Mouse (Mus musculus): Measurements from ENCODE around the gene Plcl1. TPM values are rescaled to one million over a fixed set of nuclear protein-coding genes. Genes with fewer than 3 reads are reported as not detected.

The Plcl1 gene
- polyA plus RNA-seq, 1 experiment from 2014 or later = 1.6 TPM

- no peak for ATAC-seq (ENCODE audit: insufficient number of reproducible peaks, insufficient read depth, low FRiP score, low TSS enrichment, low read depth)
- Histone ChIP-seq H3K4me2 (no peak overlapping the region), H3K4me1 (peaks cover 12% of the 10 kb centered on the region), H3K9ac (no peak overlapping the region), H3K36me3 (no peaks in the 10 kb centered on the region), H3K27ac (no peak overlapping the region), H3K9me3 (no peaks in the 10 kb centered on the region), H3K4me3 (no peak overlapping the region), H3K27me3 (no peaks in the 10 kb centered on the region)
- 84% methylated on average over 2 of the region's 2 CpGs for WGBS
Measured at GRCm38 (mm10) chr1:55525748-55526147, 120.0 kb downstream of the Plcl1 start.

DNA sequence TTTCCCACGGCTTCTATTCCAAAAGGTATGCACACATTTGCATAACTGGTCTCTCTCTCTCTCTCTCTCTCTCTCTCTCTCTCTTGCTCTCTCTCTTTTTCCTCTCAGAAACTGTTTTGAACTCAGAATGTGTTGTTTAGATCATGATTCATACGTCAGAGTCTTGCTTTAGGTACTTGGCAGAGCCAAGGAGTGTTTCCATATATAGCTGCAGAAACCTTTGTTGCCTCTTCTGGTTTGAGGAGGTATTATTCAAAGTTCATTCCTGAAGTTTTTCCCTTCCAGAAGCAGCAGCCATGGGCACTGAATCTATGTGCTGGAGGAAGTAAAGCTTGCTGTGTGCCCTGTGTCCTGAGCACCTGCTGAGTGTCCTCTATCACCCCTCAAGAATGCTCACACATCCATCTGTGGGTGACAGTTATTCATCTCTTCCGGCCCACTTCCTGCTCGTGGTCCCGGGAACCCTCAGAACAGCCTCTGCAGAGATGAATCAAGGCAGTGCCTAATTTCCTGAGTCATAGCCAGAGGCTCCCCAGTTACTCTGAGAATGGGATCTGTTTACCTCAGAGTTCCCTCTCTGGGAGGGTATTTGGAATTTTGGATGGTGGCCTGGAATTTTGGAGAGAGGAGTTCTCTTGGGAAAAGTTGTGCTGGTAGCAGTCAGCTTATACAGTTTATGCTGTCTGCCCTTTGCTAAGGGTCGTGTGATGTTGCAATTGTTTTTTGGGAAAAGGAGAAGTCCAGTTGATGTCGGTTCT is 123.0 kb downstream of the Plcl1 start:
- no peak for ATAC-seq (ENCODE audit: insufficient number of reproducible peaks, insufficient read depth, low FRiP score, low TSS enrichment, low read depth)
- H3K4me3 ChIP-seq = no peak overlapping the region
- H3K4me1 ChIP-seq = peaks cover 12% of the 10 kb centered on the region
- H3K4me2 ChIP-seq = no peak overlapping the region
- no peak overlapping the region for H3K9ac ChIP-seq
- H3K36me3 ChIP-seq = no peaks in the 10 kb centered on the region
- no peaks in the 10 kb centered on the region for H3K9me3 ChIP-seq
- H3K27me3 ChIP-seq = no peaks in the 10 kb centered on the region
- H3K27ac ChIP-seq = no peak overlapping the region
- 52% methylated on average over 7 of the region's 7 CpGs for WGBS

DNA sequence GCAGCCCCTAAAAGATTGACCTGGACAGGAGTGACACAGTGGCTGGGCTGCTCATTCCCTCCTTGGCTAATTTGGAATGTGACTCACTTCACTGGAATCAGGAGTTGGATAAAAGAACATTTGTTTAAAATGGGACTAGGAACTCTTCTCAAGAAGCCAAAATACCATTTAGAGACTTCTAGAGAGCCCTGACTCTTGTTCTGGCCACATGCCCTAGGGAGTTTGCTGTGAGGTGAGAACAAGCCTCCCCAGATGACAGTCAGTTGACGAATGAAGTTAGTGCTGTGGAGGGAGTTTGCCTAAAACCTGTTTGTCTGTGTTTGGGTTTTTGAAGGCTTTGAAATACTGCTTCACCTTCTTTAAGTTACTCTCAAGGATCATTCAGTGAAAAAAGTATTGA is 128.1 kb downstream of the Plcl1 start:
- H3K9ac ChIP-seq = no peak overlapping the region
- H3K36me3 ChIP-seq = no peaks in the 10 kb centered on the region
- H3K4me1 ChIP-seq = peaks cover 10% of the 10 kb centered on the region
- H3K27ac ChIP-seq = no peak overlapping the region
- H3K27me3 ChIP-seq = no peaks in the 10 kb centered on the region
- no peak overlapping the region for H3K4me3 ChIP-seq
- WGBS = 72% methylated on average over 1 of the region's 1 CpGs
- ATAC-seq (ENCODE audit: insufficient number of reproducible peaks, insufficient read depth, low FRiP score, low TSS enrichment, low read depth) = no peak
- no peaks in the 10 kb centered on the region for H3K9me3 ChIP-seq
- no peak overlapping the region for H3K4me2 ChIP-seq

GRCm38 (mm10) chr1:55554405-55554804 is 148.7 kb downstream of the Plcl1 start:
- Histone ChIP-seq H3K4me1 (no peaks in the 10 kb centered on the region), H3K36me3 (no peaks in the 10 kb centered on the region), H3K27me3 (no peaks in the 10 kb centered on the region), H3K4me2 (no peak overlapping the region), H3K4me3 (no peak overlapping the region), H3K27ac (no peak overlapping the region), H3K9ac (no peak overlapping the region), H3K9me3 (no peaks in the 10 kb centered on the region)
- WGBS = 84% methylated on average over 3 of the region's 3 CpGs
- no peak for ATAC-seq (ENCODE audit: insufficient number of reproducible peaks, insufficient read depth, low FRiP score, low TSS enrichment, low read depth)

DNA sequence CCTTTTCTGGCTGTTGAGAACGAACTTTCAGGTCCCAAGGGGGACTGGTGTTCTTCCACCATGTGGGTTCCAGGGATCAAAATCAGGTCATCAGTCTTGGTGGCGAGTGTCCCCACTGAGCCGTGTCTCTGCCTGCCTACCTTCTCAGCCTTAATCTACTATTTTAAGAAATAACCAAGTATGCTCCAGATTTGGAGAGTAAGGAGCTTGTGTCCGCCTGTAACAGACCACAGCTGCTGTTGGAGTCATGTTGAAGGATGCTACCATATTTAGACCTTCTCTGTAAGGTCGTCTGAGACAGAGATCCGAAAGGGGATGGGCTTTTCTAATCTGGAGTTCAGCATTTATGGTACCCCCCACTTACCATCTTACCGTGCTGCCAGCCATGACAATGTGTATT is 152.2 kb downstream of the Plcl1 start:
- Histone ChIP-seq H3K36me3 (no peaks in the 10 kb centered on the region), H3K4me1 (no peaks in the 10 kb centered on the region), H3K9ac (no peak overlapping the region), H3K4me3 (no peak overlapping the region), H3K27me3 (no peaks in the 10 kb centered on the region), H3K9me3 (no peaks in the 10 kb centered on the region), H3K27ac (no peak overlapping the region), H3K4me2 (no peak overlapping the region)
- ATAC-seq (ENCODE audit: insufficient number of reproducible peaks, insufficient read depth, low FRiP score, low TSS enrichment, low read depth) = no peak
- 82% methylated on average over 7 of the region's 7 CpGs for WGBS

DNA sequence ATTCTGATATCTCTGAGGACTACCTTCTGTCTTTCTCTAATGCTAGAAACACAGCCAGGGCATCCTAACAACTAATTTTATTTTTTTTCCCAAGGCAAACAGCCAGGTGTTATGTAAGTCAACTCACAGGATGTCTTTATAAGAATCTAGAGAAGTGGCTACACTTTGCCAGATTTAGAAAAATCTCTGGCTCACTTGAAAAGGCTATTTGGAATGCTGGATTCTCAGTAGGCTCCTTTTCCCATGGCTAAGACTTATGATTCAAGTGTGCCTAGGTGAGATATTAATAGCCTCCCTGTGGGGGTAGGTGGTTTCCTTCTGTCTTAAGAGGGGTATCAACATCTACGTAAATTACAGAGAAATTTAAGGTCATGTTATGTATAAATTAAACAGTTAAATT is 152.7 kb downstream of the Plcl1 start:
- H3K4me2 ChIP-seq = no peak overlapping the region
- H3K9me3 ChIP-seq = no peaks in the 10 kb centered on the region
- H3K4me3 ChIP-seq = no peak overlapping the region
- ATAC-seq (ENCODE audit: insufficient number of reproducible peaks, insufficient read depth, low FRiP score, low TSS enrichment, low read depth) = no peak
- H3K4me1 ChIP-seq = no peaks in the 10 kb centered on the region
- no peak overlapping the region for H3K27ac ChIP-seq
- WGBS = 82% methylated on average over 1 of the region's 1 CpGs
- H3K36me3 ChIP-seq = no peaks in the 10 kb centered on the region
- no peak overlapping the region for H3K9ac ChIP-seq
- no peaks in the 10 kb centered on the region for H3K27me3 ChIP-seq

GRCm38 (mm10) chr1:55559998-55560397 is 154.3 kb downstream of the Plcl1 start:
- Histone ChIP-seq H3K27ac (no peak overlapping the region), H3K4me3 (no peak overlapping the region), H3K4me1 (no peaks in the 10 kb centered on the region), H3K27me3 (no peaks in the 10 kb centered on the region), H3K9me3 (no peaks in the 10 kb centered on the region), H3K36me3 (no peaks in the 10 kb centered on the region), H3K4me2 (no peak overlapping the region), H3K9ac (no peak overlapping the region)
- 76% methylated on average over 9 of the region's 9 CpGs for WGBS
- no peak for ATAC-seq (ENCODE audit: insufficient number of reproducible peaks, insufficient read depth, low FRiP score, low TSS enrichment, low read depth)

GRCm38 (mm10) chr1:55565933-55566332 is 160.2 kb downstream of the Plcl1 start:
- no peak for ATAC-seq (ENCODE audit: insufficient number of reproducible peaks, insufficient read depth, low FRiP score, low TSS enrichment, low read depth)
- WGBS = 81% methylated on average over 6 of the region's 6 CpGs

DNA sequence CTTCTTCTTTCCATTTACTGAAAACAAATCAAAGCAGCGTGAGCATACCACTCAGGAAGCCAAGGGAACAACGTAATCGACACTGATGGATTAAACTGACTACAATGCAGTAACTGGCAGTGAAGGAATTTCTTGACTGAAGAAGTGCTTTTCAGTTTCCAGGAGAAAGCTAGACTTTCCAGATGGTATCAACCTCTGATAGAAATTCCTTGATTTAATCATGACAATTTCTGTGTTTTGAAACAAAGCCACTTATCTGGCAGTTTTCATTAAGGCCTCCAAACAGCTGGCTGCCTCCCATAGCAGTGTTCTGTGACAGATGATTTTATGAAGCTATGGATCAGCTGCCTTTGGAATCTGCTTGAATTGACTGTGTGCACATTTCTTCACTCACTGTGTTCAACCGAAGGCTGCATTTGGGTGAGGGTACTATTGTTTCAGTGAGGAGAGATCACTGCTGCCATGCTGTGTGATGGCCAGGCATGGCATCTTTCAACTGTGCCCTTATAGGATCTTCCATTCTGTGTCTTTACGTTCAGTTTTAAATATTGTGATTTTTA is 162.2 kb downstream of the Plcl1 start:
- Histone ChIP-seq H3K9me3 (no peaks in the 10 kb centered on the region), H3K9ac (no peak overlapping the region), H3K27me3 (no peaks in the 10 kb centered on the region), H3K4me3 (no peak overlapping the region), H3K4me1 (no peaks in the 10 kb centered on the region), H3K4me2 (no peak overlapping the region), H3K36me3 (no peaks in the 10 kb centered on the region), H3K27ac (no peak overlapping the region)
- WGBS = 65% methylated on average over 5 of the region's 5 CpGs
- no peak for ATAC-seq (ENCODE audit: insufficient number of reproducible peaks, insufficient read depth, low FRiP score, low TSS enrichment, low read depth)

More at GRCm38 (mm10) chr1:55565933-55566332, 160.2 kb downstream of the Plcl1 start:
- H3K4me1 ChIP-seq = no peaks in the 10 kb centered on the region
- H3K4me3 ChIP-seq = no peak overlapping the region
- no peak overlapping the region for H3K9ac ChIP-seq
- no peaks in the 10 kb centered on the region for H3K36me3 ChIP-seq
- H3K27ac ChIP-seq = no peak overlapping the region
- H3K27me3 ChIP-seq = no peaks in the 10 kb centered on the region
- H3K9me3 ChIP-seq = no peaks in the 10 kb centered on the region
- H3K4me2 ChIP-seq = no peak overlapping the region

DNA sequence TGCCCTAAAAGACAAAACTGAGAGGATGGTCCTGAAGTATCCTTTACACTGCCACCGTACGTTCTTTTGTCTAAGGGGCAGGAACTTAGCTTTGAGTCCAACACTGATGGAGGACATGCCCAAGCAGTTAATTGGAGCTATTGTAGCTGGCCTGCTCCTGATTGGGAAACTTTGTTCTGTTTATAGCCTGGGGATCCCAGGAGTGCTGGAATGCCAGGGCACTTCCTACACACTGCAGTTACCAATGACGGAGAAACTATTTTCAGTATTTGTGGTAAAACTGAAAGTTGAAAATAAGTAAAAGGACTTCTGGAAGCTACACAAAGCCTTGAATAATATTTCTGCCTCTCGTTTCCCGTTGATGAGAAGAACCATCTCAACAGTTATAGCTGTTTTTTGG is 164.5 kb downstream of the Plcl1 start:
- H3K27ac ChIP-seq = no peak overlapping the region
- H3K4me3 ChIP-seq = no peak overlapping the region
- H3K4me1 ChIP-seq = no peaks in the 10 kb centered on the region
- H3K27me3 ChIP-seq = no peaks in the 10 kb centered on the region
- no peak overlapping the region for H3K9ac ChIP-seq
- 61% methylated on average over 5 of the region's 5 CpGs for WGBS
- no peak for ATAC-seq (ENCODE audit: insufficient number of reproducible peaks, insufficient read depth, low FRiP score, low TSS enrichment, low read depth)
- no peak overlapping the region for H3K4me2 ChIP-seq
- H3K36me3 ChIP-seq = no peaks in the 10 kb centered on the region
- H3K9me3 ChIP-seq = no peaks in the 10 kb centered on the region

GRCm38 (mm10) chr1:55571399-55571798 is 165.7 kb downstream of the Plcl1 start:
- H3K4me2 ChIP-seq = no peak overlapping the region
- WGBS = 95% methylated on average over 4 of the region's 4 CpGs
- ATAC-seq (ENCODE audit: insufficient number of reproducible peaks, insufficient read depth, low FRiP score, low TSS enrichment, low read depth) = no peak
- H3K36me3 ChIP-seq = no peaks in the 10 kb centered on the region
- H3K4me1 ChIP-seq = no peaks in the 10 kb centered on the region
- no peaks in the 10 kb centered on the region for H3K9me3 ChIP-seq
- no peaks in the 10 kb centered on the region for H3K27me3 ChIP-seq
- no peak overlapping the region for H3K4me3 ChIP-seq
- no peak overlapping the region for H3K9ac ChIP-seq
- no peak overlapping the region for H3K27ac ChIP-seq

DNA sequence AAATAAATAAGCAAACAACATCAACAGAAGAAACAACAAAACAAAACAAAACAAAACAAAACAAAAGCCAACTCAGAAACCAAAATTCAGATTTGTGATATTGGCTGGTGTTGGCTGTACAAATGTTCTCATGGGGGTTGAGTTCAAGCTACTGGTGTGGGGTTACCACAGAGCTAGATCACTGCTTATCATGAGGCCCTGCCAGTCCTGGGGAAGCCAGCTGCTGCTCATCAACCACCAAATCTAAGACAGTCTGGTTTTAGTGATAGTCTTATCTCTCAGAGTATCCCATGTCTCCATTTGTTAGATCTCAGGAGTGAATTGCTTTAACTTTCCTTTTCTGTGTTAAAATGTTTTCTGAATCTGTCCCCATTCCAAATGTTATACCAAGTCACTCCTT is 166.5 kb downstream of the Plcl1 start:
- no peak overlapping the region for H3K4me2 ChIP-seq
- no peaks in the 10 kb centered on the region for H3K36me3 ChIP-seq
- no peak for ATAC-seq (ENCODE audit: insufficient number of reproducible peaks, insufficient read depth, low FRiP score, low TSS enrichment, low read depth)
- no peaks in the 10 kb centered on the region for H3K4me1 ChIP-seq
- no peaks in the 10 kb centered on the region for H3K27me3 ChIP-seq
- H3K9ac ChIP-seq = no peak overlapping the region
- no peak overlapping the region for H3K27ac ChIP-seq
- H3K9me3 ChIP-seq = no peaks in the 10 kb centered on the region
- H3K4me3 ChIP-seq = no peak overlapping the region
